Mouse (Mus musculus): Measurements from ENCODE around the gene Dgcr8. TPM values are rescaled to one million over a fixed set of nuclear protein-coding genes. Genes with fewer than 3 reads are reported as not detected.

Dgcr8 gene
- polyA plus RNA-seq, 1 experiment = 76.2 TPM

GRCm38 (mm10) chr16:18231047-18231446 lies 58.0 kb downstream of the Dgcr8 start:
- no peak for TF ChIP-seq CTCF (IDR thresholded peaks at IDR 0.05; ENCODE audit: borderline replicate concordance, extremely low read depth, insufficient read depth, insufficient read length)
- no peak for TF ChIP-seq POLR2A (IDR thresholded peaks at IDR 0.05; ENCODE audit: borderline replicate concordance, extremely low read depth, insufficient read depth, insufficient read length, poor library complexity, severe bottlenecking)
- DNase-seq (ENCODE audit: low read depth) = no peak

DNA sequence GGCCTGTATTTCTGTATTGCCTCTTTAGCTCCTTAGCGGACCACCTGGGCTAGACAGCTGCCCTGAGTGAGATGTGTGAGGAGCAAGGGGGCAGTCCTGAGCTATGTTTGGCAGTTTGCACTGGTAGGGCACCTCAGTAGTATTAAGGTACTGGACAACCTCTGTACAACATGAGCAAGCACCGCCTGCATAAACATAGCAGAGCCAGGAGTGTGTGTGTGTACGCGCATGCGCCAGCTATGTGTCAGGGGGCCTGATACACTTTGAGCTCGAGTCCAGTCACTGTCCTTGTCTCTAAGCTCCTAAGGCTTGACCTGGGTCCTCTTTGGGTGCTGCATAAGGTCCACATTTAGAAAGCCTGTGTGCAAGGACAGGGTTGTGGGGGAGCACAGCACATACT lies 58.4 kb downstream of the Dgcr8 start:
- no peak for DNase-seq (ENCODE audit: low read depth)
- TF ChIP-seq POLR2A (IDR thresholded peaks at IDR 0.05; ENCODE audit: borderline replicate concordance, extremely low read depth, insufficient read depth, insufficient read length, poor library complexity, severe bottlenecking) (no peak), CTCF (IDR thresholded peaks at IDR 0.05; ENCODE audit: borderline replicate concordance, extremely low read depth, insufficient read depth, insufficient read length) (no peak)

GRCm38 (mm10) chr16:18229622-18230021 lies 59.4 kb downstream of the Dgcr8 start:
- DNase-seq (ENCODE audit: low read depth) = no peak
- TF ChIP-seq CTCF (IDR thresholded peaks at IDR 0.05; ENCODE audit: borderline replicate concordance, extremely low read depth, insufficient read depth, insufficient read length) = no peak
- TF ChIP-seq POLR2A (IDR thresholded peaks at IDR 0.05; ENCODE audit: borderline replicate concordance, extremely low read depth, insufficient read depth, insufficient read length, poor library complexity, severe bottlenecking) = no peak

- no peak for DNase-seq (ENCODE audit: low read depth)
- no peak for TF ChIP-seq POLR2A (IDR thresholded peaks at IDR 0.05; ENCODE audit: borderline replicate concordance, extremely low read depth, insufficient read depth, insufficient read length, poor library complexity, severe bottlenecking)
- TF ChIP-seq CTCF (IDR thresholded peaks at IDR 0.05; ENCODE audit: borderline replicate concordance, extremely low read depth, insufficient read depth, insufficient read length) = no peak
Measured at GRCm38 (mm10) chr16:18228856-18229255, 60.2 kb downstream of the Dgcr8 start.

DNA sequence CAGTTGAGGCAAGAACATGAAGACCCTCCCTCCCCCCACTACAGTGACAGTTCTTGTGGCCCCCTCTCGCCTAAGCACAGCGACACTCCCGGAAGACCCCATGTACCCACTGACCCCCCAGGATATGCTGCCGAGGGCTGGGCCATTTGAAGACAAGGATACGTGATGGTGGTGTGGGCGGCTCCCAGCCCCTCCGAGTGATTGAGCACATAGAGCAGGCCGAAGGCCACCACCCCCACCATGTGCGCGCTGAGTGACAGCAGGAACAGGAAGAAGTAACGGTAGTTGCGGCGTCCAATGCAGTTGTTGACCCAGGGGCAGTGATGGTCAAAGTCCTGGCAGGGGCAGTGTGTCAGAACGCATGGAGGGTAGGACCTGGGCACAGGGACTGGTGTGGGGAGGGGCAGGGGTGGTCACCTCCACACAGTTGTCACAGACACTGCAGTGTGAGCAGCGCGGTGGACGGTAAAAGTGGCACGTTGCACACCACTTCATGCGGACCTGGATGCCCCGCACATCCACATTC lies 61.1 kb downstream of the Dgcr8 start:
- no peak for TF ChIP-seq CTCF (IDR thresholded peaks at IDR 0.05; ENCODE audit: borderline replicate concordance, extremely low read depth, insufficient read depth, insufficient read length)
- no peak for TF ChIP-seq POLR2A (IDR thresholded peaks at IDR 0.05; ENCODE audit: borderline replicate concordance, extremely low read depth, insufficient read depth, insufficient read length, poor library complexity, severe bottlenecking)
- DNase-seq (ENCODE audit: low read depth) = no peak

DNA sequence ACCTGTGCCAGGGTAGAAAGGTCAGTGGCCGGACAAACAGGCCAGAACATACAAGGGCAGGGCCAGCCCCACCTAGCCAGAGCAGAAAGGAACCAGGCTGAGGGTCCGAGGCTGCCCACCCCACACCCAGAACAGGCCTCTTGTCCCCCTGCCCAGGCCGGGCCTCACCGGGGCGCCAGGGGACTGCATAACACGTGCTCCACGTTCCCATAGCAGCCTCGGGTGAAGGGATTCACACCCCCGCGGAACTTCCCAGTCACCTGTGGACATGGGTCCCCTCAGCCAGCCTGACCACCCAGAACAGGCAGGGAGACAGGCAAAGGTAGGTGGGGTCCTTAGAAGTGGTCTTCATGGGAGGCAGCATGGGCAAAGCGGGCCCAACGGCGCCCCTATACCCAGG lies 61.9 kb downstream of the Dgcr8 start:
- DNase-seq (ENCODE audit: low read depth) = no peak
- no peak for TF ChIP-seq POLR2A (IDR thresholded peaks at IDR 0.05; ENCODE audit: borderline replicate concordance, extremely low read depth, insufficient read depth, insufficient read length, poor library complexity, severe bottlenecking)
- no peak for TF ChIP-seq CTCF (IDR thresholded peaks at IDR 0.05; ENCODE audit: borderline replicate concordance, extremely low read depth, insufficient read depth, insufficient read length)

DNA sequence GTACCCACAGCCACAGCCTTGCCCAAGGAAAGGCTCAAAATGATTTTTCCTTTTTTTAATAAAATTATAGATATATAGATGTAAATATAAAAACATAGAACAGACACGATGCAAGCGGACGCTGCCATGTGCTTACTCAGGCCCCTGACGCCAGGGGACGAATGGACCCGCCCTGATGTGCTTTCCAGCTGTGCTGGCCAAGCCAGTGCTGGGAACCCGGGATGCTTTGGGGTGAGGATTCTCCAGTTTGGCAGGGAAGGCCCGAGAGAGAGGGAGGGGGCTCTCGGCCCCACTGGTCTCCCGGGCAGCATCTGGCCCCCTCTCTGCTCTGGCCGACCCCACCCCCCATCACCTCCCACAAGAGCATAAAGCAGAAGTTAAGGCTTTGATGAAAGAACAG lies 66.9 kb downstream of the Dgcr8 start:
- TF ChIP-seq CTCF (IDR thresholded peaks at IDR 0.05; ENCODE audit: borderline replicate concordance, extremely low read depth, insufficient read depth, insufficient read length) (no peak), POLR2A (IDR thresholded peaks at IDR 0.05; ENCODE audit: borderline replicate concordance, extremely low read depth, insufficient read depth, insufficient read length, poor library complexity, severe bottlenecking) (no peak)
- DNase-seq (ENCODE audit: low read depth) = no peak

DNA sequence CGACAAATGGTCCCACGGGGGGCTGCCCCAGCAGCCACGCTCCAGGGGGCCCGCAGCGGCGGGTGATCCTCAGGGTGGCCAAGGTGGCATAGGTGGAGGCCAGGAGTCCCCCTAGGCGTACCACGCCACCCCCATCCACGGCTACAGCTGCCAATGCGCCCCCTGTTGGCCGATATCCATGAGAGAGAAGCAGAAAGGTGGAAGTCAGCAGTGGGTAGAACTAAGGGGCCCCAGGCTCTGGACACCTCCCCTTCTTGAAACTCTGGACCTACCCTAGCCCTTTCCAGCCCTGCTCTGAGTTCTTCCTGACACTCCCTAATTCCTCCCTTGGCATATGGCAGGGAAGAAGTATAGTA lies 67.5 kb downstream of the Dgcr8 start:
- TF ChIP-seq CTCF (IDR thresholded peaks at IDR 0.05; ENCODE audit: borderline replicate concordance, extremely low read depth, insufficient read depth, insufficient read length) = no peak
- no peak for TF ChIP-seq POLR2A (IDR thresholded peaks at IDR 0.05; ENCODE audit: borderline replicate concordance, extremely low read depth, insufficient read depth, insufficient read length, poor library complexity, severe bottlenecking)

DNA sequence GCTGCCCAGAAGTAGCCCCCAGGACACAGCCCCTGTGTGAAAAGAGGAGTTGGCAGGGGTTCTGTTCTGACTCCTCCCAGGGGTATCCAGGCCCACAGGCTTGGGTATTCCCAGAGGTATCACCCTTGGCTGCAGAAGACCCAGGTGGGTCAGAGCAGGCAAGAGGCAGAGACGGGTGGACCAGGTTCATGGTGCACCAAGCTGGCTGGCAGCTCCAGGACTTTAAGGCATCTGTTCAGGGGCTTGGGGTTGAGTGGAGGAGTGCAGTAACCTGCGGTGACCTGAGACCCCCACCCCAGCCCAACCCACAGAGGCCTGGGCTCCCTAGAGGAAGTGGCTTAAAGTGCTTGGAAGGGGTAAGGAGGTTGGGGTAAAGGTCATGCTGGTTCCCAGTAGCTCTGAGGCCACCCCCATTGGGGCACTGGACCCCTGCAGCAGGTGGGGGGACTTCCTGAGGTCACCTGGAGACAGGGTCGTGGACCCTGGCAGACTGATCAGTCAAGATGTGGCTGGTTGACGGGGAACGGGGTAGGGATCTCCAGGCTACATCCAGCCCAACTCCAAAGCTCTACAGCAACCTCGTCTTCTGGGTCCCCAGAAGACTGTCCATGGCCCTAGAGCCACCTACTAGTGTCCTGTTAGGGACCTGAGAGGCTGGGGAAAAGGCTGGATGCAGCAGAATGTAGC lies 68.0 kb downstream of the Dgcr8 start:
- no peak for DNase-seq (ENCODE audit: low read depth)
- TF ChIP-seq POLR2A (IDR thresholded peaks at IDR 0.05; ENCODE audit: borderline replicate concordance, extremely low read depth, insufficient read depth, insufficient read length, poor library complexity, severe bottlenecking) = no peak
- no peak for TF ChIP-seq CTCF (IDR thresholded peaks at IDR 0.05; ENCODE audit: borderline replicate concordance, extremely low read depth, insufficient read depth, insufficient read length)

More for the DNA sequence above, 67.5 kb downstream of the Dgcr8 start:
- no peak for DNase-seq (ENCODE audit: low read depth)

GRCm38 (mm10) chr16:18220001-18220400 lies 69.0 kb downstream of the Dgcr8 start:
- peak; percentile 50 for DNase-seq (ENCODE audit: low read depth)
- TF ChIP-seq CTCF (IDR thresholded peaks at IDR 0.05; ENCODE audit: borderline replicate concordance, extremely low read depth, insufficient read depth, insufficient read length) (no peak), POLR2A (IDR thresholded peaks at IDR 0.05; ENCODE audit: borderline replicate concordance, extremely low read depth, insufficient read depth, insufficient read length, poor library complexity, severe bottlenecking) (no peak)

DNA sequence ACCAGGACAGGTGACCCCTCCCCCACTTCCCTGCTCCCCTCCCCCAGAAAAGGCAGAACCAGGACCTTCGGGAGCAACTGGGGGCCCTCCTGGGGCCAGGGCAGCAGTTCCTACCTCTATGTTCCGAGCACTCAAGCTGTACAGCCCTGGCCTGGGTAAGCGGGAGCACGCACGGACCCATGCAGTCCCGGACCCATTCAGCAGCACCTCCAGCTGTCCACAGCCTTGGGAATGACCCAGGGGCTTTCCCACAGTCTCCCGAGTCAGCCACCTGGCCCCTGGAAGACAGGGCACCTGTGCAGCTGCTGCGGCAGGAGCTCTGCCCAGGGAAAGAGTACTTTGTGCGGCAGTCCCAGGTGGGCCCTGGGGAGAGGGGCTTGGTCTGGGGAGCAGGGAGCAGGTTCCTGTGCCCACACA lies 70.5 kb downstream of the Dgcr8 start:
- TF ChIP-seq POLR2A (IDR thresholded peaks at IDR 0.05; ENCODE audit: borderline replicate concordance, extremely low read depth, insufficient read depth, insufficient read length, poor library complexity, severe bottlenecking) (no peak), CTCF (IDR thresholded peaks at IDR 0.05; ENCODE audit: borderline replicate concordance, extremely low read depth, insufficient read depth, insufficient read length) (no peak)
- no peak for DNase-seq (ENCODE audit: low read depth)

- DNase-seq (ENCODE audit: low read depth) = no peak
- TF ChIP-seq CTCF (IDR thresholded peaks at IDR 0.05; ENCODE audit: borderline replicate concordance, extremely low read depth, insufficient read depth, insufficient read length) (no peak), POLR2A (IDR thresholded peaks at IDR 0.05; ENCODE audit: borderline replicate concordance, extremely low read depth, insufficient read depth, insufficient read length, poor library complexity, severe bottlenecking) (no peak)
Measured at GRCm38 (mm10) chr16:18217579-18217978, 71.5 kb downstream of the Dgcr8 start, which contains the start of gene Ccdc188. Ccdc188 (plus strand) TSS chr16:18217879.

Measured in brain, embryonic 14.5 days (tissue).